15 mouse cellular contexts compared by ENCODE assay signal in genomic region chr2:60865869-60866268, GRCm38 (mm10).
"Had no signal": no experiment of that assay in that cellular context is flagged by ENCODE, and none has a peak within 500 bp of the region (broad histone marks: within the 10 kb centered on the region; RNA-seq: fewer than 3 reads in every experiment).

No protein-coding gene starts in this region.

- H3K4me2 ChIP-seq: lung, embryonic 15.5 days; neural tube, embryonic 12.5 days had no signal

- H3K27me3 ChIP-seq: lung, embryonic 15.5 days; neural tube, embryonic 12.5 days had no signal

- H3K27ac ChIP-seq: liver, embryonic 14.5 days; midbrain, embryonic 10.5 days; neural tube, embryonic 12.5 days had no signal

- DNase-seq: lung, adult 2 months; lung, postnatal 14 days; lung, postnatal 36 days; midbrain, embryonic 14.5 days; right cerebral cortex, postnatal 14 days; thymus, adult 18-20 months; thymus, postnatal 14 days; thymus, postnatal 36 days had no signal

- H3K36me3 ChIP-seq: midbrain, embryonic 10.5 days; neural tube, embryonic 12.5 days had no signal

- H3K9me3 ChIP-seq: lung, embryonic 15.5 days; midbrain, embryonic 10.5 days; neural tube, embryonic 12.5 days had no signal

- ATAC-seq: lung, postnatal 0 days; midbrain, embryonic 16.5 days had no signal

- H3K9ac ChIP-seq: liver, embryonic 14.5 days; lung, embryonic 15.5 days; neural tube, embryonic 12.5 days had no signal

- H3K4me3 ChIP-seq: lung, embryonic 15.5 days; midbrain, embryonic 10.5 days; myocyte; neural tube, embryonic 12.5 days had no signal
